Mouse (Mus musculus) brown adipose tissue, adult 24 weeks (tissue): Measurements from ENCODE around the gene Cnpy3. TPM values are rescaled to one million over a fixed set of nuclear protein-coding genes. Genes with fewer than 3 reads are reported as not detected.

Source experiments
- H3K27ac ChIP-seq: fragments of 200-500 bp; replicated peaks from 2 replicates; pipeline ENCODE4 v1.5.1; 2012; ENCODE audit warnings: low read depth, mild to moderate bottlenecking, low read length
- H3K4me1 ChIP-seq: fragments of 200-500 bp; 2 replicates; pipeline ENCODE4 v1.6.1; 2012; ENCODE audit warnings: low read length, mixed read lengths; ENCODE audit not compliant: control insufficient read depth, insufficient read depth, insufficient read length
- H3K4me3 ChIP-seq: fragments of 200-500 bp; 2 replicates; pipeline ENCODE4 v1.5.1; 2012; ENCODE audit warnings: low read depth, mild to moderate bottlenecking, low read length, moderate library complexity; ENCODE audit not compliant: insufficient read depth
- polyA plus RNA-seq: library from polyadenylated mRNA; stranded (reverse); fragments of >200 nt; gene quantifications from 2 replicates; pipeline ENCODE4 v1.2.4, GENCODE M21; 2012; ENCODE audit not compliant: missing spikeins, insufficient read depth, insufficient read length

Gene Cnpy3
- polyA plus RNA-seq, 1 experiment, result 16.3 TPM

DNA sequence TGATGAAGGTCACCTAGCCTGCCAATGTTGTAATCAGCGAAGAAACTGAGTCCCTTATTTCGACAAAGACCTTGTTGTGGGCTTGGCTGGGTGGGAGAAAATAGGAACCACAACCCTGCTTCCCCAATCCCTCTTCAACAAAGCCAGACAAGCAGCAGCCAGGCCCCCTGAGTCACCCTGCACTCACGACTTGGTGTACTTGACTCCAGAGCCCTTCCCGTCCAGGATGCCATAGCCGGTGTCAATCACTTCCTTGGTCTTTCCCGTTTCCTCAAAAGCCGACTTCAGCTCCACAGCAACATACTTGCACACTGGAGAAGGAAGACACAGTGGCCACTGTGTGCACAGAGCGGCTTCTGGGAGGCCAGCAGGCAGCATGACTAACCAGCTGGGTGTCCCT is 4.8 kb downstream of the Cnpy3 start:
- Histone ChIP-seq H3K4me3 (no peak overlapping the region), H3K4me1 (0 out of 2 replicates have a peak, but pooled peaks cover 4% of the 10 kb centered on the region), H3K27ac (no peak overlapping the region)

- Histone ChIP-seq H3K4me3 (no peak overlapping the region), H3K27ac (no peak overlapping the region), H3K4me1 (no peaks in the 10 kb centered on the region)
Observed at GRCm38 (mm10) chr17:46745506-46745905, 6.5 kb downstream of the Cnpy3 start.

- no peak overlapping the region for H3K27ac ChIP-seq
- no peak overlapping the region for H3K4me3 ChIP-seq
Observed at GRCm38 (mm10) chr17:46742986-46743385, 9.0 kb downstream of the Cnpy3 start.

GRCm38 (mm10) chr17:46741305-46741704 is 10.7 kb downstream of the Cnpy3 start:
- H3K4me3 ChIP-seq, result no peak overlapping the region

More at GRCm38 (mm10) chr17:46742986-46743385, 9.0 kb downstream of the Cnpy3 start:
- no peaks in the 10 kb centered on the region for H3K4me1 ChIP-seq

DNA sequence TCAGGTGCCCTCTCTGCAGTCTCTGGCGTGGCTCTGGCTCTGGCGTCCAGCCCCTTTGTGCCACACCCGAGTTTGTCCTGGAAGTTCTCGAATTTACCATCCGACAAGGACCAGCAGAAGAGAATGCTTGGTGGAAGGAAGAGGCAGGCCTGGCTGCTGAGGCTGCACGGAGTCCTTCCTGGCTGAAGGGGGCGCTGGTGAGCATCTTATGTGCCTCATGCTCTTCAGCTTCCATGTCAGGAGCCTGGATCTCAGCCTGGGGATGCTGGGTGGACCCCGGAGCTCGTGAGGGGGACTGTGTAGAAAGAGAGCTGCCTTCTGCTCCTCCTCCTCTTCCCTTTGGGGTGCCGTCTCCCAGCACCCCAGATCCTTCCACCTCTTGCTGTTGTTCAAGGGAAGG is 15.9 kb downstream of the Cnpy3 start:
- Histone ChIP-seq H3K4me3 (no peak overlapping the region), H3K27ac (no peak overlapping the region), H3K4me1 (no peaks in the 10 kb centered on the region)

More at GRCm38 (mm10) chr17:46741305-46741704, 10.7 kb downstream of the Cnpy3 start:
- H3K4me1 ChIP-seq, result no peaks in the 10 kb centered on the region
- H3K27ac ChIP-seq, result no peak overlapping the region

- Histone ChIP-seq H3K4me1 (no peaks in the 10 kb centered on the region), H3K27ac (no peak overlapping the region), H3K4me3 (no peak overlapping the region)
Observed at GRCm38 (mm10) chr17:46735287-46735686, 16.7 kb downstream of the Cnpy3 start.

DNA sequence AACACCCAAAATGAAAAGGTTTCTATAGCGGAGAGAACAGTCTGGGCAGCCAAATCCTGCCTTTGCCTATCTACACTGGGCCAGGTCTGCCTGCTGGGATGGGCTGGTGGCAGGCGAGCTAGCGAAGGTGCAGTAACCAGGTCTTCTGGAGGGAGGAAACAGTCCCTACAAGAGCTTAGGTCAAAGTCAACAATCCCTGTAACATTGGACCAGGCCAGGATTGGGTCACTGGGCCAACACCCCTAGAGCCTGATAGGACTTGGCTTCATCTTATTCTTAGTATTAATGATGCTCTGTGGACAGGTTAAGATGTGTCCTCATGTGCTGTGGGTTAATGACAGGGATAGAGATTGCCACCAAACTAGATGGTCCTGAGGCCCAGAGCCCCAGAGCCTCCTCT is 18.0 kb downstream of the Cnpy3 start:
- no peak overlapping the region for H3K27ac ChIP-seq
- no peaks in the 10 kb centered on the region for H3K4me1 ChIP-seq
- H3K4me3 ChIP-seq, result no peak overlapping the region

- H3K4me3 ChIP-seq, result no peak within 1 kb of the TSS
Observed at GRCm38 (mm10) chr17:46728904-46729318, 23.1 kb downstream of the Cnpy3 start, which contains the start of gene Gnmt. TSS of gene Gnmt (minus strand) at chr17:46729168.

GRCm38 (mm10) chr17:46728496-46728895 is 23.5 kb downstream of the Cnpy3 start:
- Histone ChIP-seq H3K27ac (no peak overlapping the region), H3K4me3 (no peak overlapping the region), H3K4me1 (no peaks in the 10 kb centered on the region; the same call in 1 of the 2 replicates)

More at GRCm38 (mm10) chr17:46728904-46729318, 23.1 kb downstream of the Cnpy3 start, which contains the start of gene Gnmt:
- H3K4me1 ChIP-seq, result no peaks in the 10 kb centered on the region; the same call in 1 of the 2 replicates
- H3K27ac ChIP-seq, result no peak within 1 kb of the TSS

DNA sequence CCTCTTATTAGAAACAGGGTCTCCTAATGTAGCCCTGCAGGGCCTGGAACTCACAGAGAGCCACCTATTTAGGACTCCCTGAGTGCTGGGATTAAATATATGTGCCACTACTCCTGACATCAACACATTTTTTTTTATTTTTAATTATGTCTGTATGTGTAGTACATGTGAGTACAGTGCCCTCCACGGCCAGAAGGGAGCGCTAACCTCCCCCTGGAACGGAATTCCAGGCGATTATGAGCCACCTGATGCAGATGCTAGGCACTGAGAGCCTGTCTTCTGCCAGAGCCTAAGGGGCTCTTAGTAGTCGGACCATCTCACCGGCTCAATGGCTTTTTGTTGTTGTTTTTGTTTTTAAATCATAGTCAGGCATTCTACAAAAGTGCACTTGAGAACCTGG is 24.0 kb downstream of the Cnpy3 start:
- no peak overlapping the region for H3K4me3 ChIP-seq
- no peak overlapping the region for H3K27ac ChIP-seq
- H3K4me1 ChIP-seq, result no peaks in the 10 kb centered on the region; the same call in 1 of the 2 replicates

DNA sequence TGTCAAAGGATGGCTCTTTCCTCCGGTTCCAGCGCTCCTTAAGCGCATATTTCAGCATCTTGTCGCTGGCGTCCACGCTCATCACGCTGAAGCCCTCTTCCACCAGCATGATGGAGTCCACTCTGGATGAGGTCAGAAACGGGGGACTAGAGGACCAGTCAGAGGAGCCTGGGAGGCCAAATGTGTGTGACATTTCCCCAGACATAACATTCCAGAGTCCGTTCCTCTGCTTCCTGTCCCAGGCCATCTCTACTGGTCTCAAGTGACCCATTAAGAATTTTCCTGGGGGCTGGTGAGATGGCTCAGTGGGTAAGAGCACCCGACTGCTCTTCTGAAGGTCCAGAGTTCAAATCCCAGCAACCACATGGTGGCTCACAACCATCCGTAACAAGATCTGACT is 24.7 kb downstream of the Cnpy3 start:
- H3K27ac ChIP-seq, result no peak overlapping the region
- no peak overlapping the region for H3K4me3 ChIP-seq
- peaks cover under 1% of the 10 kb centered on the region; the same call in 1 of the 2 replicates for H3K4me1 ChIP-seq

GRCm38 (mm10) chr17:46725731-46726645 is 26.0 kb downstream of the Cnpy3 start:
- no peak overlapping the region for H3K27ac ChIP-seq
- no peak overlapping the region for H3K4me3 ChIP-seq
- H3K4me1 ChIP-seq, result peaks cover 4% of the 10 kb centered on the region; the same call in 1 of the 2 replicates

DNA sequence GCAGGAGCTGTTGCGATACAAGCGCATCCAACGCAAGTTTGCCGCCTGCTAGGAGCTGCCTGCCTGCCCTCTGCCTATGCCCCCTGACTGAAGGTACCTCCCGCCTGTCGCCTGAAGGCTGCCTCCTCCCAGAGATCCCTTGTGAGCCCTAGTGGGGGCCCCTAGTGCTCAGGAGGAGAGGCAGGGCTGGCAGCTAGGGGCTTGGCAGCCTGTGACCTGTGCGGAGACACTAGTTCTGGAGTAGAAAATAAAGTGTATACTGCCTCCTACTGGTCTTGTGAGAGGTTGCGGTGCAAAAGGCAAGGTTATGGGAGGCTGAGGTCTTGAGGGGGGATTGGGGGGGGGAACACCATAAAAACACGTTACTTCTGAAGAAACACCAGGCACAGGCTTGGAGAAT is 26.7 kb downstream of the Cnpy3 start:
- no peak overlapping the region for H3K4me3 ChIP-seq
- peaks cover 4% of the 10 kb centered on the region; the same call in 1 of the 2 replicates for H3K4me1 ChIP-seq
- no peak overlapping the region for H3K27ac ChIP-seq

GRCm38 (mm10) chr17:46724477-46725084 is 27.4 kb downstream of the Cnpy3 start:
- Histone ChIP-seq H3K4me1 (peaks cover 4% of the 10 kb centered on the region; the same call in 1 of the 2 replicates), H3K4me3 (no peak overlapping the region), H3K27ac (no peak overlapping the region)

DNA sequence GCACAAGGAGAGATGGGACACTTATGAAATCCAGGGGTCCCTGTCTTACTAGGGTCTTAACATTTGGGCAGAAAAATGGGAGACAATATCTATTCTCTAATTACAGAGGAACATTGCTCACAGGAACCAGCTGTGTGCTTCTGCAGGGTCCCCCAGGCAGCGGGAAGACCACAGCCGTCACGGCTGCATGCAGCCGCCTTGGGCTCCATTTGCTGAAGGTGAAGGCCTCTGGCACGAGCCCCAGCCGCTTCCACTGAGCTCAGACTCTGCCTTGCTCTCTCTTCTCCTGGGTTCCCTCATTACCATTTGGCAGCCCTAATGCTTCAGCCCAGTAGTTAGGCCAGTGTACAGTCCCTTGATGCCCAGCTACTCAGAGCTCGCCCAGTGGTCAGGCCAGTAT is 30.9 kb downstream of the Cnpy3 start:
- H3K27ac ChIP-seq, result no peak overlapping the region
- peaks cover 4% of the 10 kb centered on the region; the same call in 1 of the 2 replicates for H3K4me1 ChIP-seq
- no peak overlapping the region for H3K4me3 ChIP-seq
